Mouse (Mus musculus) CD4-positive, CD25-positive, alpha-beta regulatory T cell (primary cell): ENCODE results near the gene Gm20538. TPM values are rescaled to one million over a fixed set of nuclear protein-coding genes. Genes with fewer than 3 reads are reported as not detected.

Experiments
- polyA plus RNA-seq: library from polyadenylated mRNA; unstranded; fragments of 100-300 nt; shearing (Covaris generic); gene quantifications from one replicate; pipeline ENCODE4 v1.2.1, GENCODE M21; 2017

Gene Gm20538
- 8.2 TPM for polyA plus RNA-seq

DNA sequence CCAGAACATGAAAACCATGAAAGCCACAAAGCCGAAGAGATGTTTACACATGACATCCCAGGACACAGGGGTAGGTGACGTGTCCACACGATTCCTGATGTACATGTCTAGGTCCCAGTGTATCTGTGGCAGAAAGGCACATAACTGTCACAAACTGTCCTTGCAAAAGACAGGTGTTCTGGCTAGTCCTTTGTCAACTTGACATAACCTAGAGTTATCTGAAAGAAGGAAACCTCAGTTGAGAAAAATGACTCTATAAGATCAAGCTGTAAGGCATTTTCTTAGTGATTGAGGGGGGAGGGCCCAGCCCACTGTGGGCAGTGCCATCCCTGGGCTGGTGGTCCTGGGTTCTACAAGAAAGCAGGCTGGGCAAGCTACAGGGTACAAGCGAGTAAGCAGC, at the start of gene Gm20538:
Gene Gm20538 (minus strand): TSS at position 101 of the 400 bp plus-strand sequence.

DNA sequence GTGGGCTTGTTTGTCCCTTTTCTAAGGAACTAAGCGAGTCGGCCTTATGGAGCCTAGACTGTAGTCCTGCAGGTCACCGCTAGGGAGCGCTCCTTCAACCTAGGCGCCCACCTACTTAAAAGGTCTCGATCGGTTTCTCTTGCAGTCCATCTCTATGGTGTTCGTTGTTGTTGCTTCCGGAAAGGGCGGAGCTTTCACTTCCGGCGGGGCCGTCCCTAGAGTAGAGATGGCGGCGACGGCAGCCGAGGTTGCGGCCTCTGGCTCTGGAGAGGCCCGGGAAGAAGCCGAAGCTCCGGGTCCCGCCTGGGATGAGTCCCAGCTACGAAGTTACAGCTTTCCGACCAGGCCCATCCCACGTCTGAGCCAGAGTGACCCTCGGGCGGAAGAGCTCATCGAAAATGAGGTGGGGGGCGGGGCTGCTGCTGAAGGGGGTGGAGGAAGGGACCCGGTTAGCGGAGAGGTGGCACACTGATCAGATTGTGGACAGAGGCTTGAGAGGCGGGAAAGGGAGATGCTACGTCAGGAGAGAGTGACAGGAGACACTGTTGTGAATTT, 10.1 kb upstream of the Gm20538 start, which contains the start of gene Hif1an:
Gene Hif1an (plus strand): TSS at position 199 of the 555 bp plus-strand sequence.

DNA sequence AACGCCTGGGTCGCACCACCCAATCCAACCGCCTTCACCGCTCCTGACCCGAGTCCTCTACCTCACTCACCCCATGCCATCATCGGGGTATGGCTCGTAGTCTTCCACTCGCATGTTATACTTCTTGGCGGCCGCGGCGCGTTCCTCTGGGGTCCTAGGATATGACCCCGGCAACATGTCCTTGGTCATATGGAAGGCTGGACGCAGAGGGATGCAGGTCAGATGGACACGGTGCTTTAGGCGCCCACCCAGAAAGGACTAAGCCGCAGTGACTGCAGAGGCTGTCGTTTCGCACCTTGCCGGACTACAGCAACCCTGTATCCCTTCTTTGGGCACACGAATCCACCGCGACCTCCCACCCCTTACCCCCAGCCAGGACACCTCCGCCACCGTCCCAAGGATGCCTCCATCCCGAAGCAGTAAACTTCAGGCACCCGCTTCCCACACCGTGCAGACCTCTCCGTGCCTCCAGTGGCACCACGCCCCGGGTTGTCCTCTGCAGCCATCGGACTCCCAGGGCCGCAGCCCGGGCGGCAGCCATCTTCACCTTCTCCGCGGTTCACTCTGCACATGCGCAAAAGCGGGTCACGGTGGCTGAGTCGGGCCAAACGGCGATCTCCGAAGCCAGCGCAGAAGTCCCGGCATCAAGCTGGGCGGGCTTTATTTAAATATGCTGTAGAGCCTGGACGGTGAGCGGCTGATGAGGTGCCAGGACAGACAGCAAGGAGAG, 2.4 kb upstream of the Gm20538 start, which contains the start of gene Ndufb8:
Gene Ndufb8 (minus strand): TSS at position 580 of the 730 bp plus-strand sequence.

DNA sequence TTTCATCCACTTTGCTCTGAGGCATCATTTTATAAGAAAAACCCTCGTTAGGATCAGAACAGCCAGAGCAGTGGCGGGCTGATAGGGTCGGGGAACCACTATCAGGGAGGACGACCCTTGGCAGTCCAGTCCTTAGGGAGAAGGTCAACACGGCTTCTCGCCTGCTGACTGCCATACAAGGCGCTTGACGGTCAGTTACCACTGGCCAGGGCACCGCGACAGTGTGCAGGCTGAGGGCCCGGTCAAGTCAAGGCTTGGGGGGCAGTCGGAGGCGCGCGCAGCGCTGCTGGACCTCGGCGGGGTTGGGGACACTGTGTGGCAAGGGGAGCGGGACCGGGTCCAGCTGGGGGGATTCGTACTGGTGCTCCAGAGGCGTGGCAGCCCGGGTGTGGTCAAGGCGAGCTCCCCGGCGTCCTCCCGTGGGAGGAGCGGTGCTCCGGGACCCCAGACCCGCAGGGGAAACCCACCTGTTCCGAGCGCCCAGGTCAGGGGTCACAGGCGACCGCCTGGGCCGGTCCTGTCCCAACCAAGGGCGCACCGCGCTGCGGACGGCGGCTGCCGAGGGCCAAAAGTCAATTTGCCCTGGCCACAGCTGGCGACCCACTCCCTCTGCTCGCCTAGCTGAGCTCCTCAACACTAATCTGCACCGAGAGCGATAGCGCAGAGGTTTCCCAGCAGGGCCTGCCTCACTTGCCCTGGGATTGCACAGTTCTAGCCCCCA, 7.2 kb downstream of the Gm20538 start, which contains the start of gene Sec31b:
Gene Sec31b (minus strand): TSS at position 544 of the 721 bp plus-strand sequence.

Other genes with a start within 250 kb of the Gm20538 start
- gene Scd4, start 219.7 kb downstream of the Gm20538 start, polyA plus RNA-seq: 0.45 TPM
- gene Scd1, start 145.0 kb downstream of the Gm20538 start, polyA plus RNA-seq: 0.63 TPM
- gene Wnt8b, start 59.4 kb downstream of the Gm20538 start, polyA plus RNA-seq: 0.14 TPM
- gene Sec31b, start 7.0 kb downstream of the Gm20538 start, polyA plus RNA-seq: 6.7 TPM
- gene Ndufb8, start 2.6 kb upstream of the Gm20538 start, polyA plus RNA-seq: 286 TPM
- gene Hif1an, start 10.0 kb upstream of the Gm20538 start, polyA plus RNA-seq: 26.3 TPM
- gene Pax2, start 203.2 kb upstream of the Gm20538 start, polyA plus RNA-seq: not detected